Mouse (Mus musculus) hindbrain, embryonic 12.5 days (tissue): Measurements from ENCODE around the gene Ung. TPM values are rescaled to one million over a fixed set of nuclear protein-coding genes. Genes with fewer than 3 reads are reported as not detected.

ENCODE experiments used
- ATAC-seq: fragments of 200-750 bp; cut with Nextera tagmentation; 2 replicates; pipeline ENCODE4 v1.8.0; 2017; ENCODE audit warnings: moderate TSS enrichment; ENCODE audit not compliant: low FRiP score
- H3K27ac ChIP-seq: fragments of 300-500 bp; sonication (generic); 2 replicates; pipeline ENCODE4 v1.5.1; 2016; ENCODE audit warnings: mild to moderate bottlenecking
- H3K27me3 ChIP-seq: fragments of 300-500 bp; sonication (generic); 2 replicates; pipeline ENCODE4 v1.6.1; 2016; ENCODE audit warnings: mild to moderate bottlenecking
- H3K36me3 ChIP-seq: fragments of 300-500 bp; sonication (generic); 2 replicates; pipeline ENCODE4 v1.6.1; 2016; ENCODE audit warnings: mild to moderate bottlenecking
- H3K4me1 ChIP-seq: fragments of 300-500 bp; sonication (generic); 2 replicates; pipeline ENCODE4 v1.6.1; 2016
- H3K4me2 ChIP-seq: fragments of 300-500 bp; sonication (generic); replicated peaks from 2 replicates; pipeline ENCODE4 v1.6.1; 2016; ENCODE audit warnings: mild to moderate bottlenecking
- H3K4me3 ChIP-seq: fragments of 300-500 bp; sonication (generic); 2 replicates; pipeline ENCODE4 v1.5.1; 2016; ENCODE audit warnings: mild to moderate bottlenecking
- H3K9ac ChIP-seq: fragments of 300-500 bp; sonication (generic); 2 replicates; pipeline ENCODE4 v1.6.1; 2016; ENCODE audit warnings: mild to moderate bottlenecking, moderate library complexity
- H3K9me3 ChIP-seq: fragments of 300-500 bp; sonication (generic); replicated peaks from 2 replicates; pipeline ENCODE4 v1.6.1; 2016; ENCODE audit warnings: mild to moderate bottlenecking
- WGBS: fragments of 180-500 bp; shearing (Covaris S2); methylation state at CpG from one replicate; pipeline ENCODE4 v1.1.7; 2016; 5-methylcytosine and 5-hydroxymethylcytosine counted together
- polyA plus RNA-seq: library from polyadenylated mRNA; unstranded; fragments of >200 nt; fragmentation: Nextera tagmentation; extraction: Ambion mirVana; gene quantifications from 2 replicates; pipeline ENCODE4 v1.2.1, GENCODE M21; 2016

Ung gene
- polyA plus RNA-seq, 1 experiment from 2014 or later: 26.2 TPM

DNA sequence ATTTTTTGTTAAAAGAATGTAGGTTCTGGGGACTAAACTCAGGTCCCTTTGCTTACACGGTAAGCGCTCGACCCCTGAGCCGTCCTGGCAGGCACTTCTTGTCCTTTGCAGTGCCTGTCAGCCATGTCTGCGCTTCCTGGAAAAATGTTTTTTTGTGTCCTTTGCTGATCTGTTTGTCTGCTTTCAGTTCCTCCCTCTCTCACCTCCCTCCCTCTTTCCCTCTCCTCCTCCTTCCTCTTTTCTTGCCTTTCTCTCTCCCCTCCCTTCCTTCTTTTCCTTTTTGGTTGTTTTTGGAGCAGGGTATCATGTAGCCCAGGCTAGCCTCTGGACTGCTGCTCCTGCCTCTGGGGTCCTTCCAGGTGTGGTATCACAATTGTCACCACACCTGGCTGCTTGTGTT is 15.2 kb upstream of the Ung start:
- no peak overlapping the region for H3K27ac ChIP-seq
- no peak overlapping the region for H3K4me2 ChIP-seq
- no peak overlapping the region for H3K9ac ChIP-seq
- H3K4me1 ChIP-seq: no peaks in the 10 kb centered on the region
- WGBS: 88% methylated on average over 5 of the region's 5 CpGs
- H3K27me3 ChIP-seq: no peaks in the 10 kb centered on the region
- H3K4me3 ChIP-seq: no peak overlapping the region
- ATAC-seq: no peak
- H3K36me3 ChIP-seq: peaks cover 97% of the 10 kb centered on the region
- no peaks in the 10 kb centered on the region for H3K9me3 ChIP-seq

DNA sequence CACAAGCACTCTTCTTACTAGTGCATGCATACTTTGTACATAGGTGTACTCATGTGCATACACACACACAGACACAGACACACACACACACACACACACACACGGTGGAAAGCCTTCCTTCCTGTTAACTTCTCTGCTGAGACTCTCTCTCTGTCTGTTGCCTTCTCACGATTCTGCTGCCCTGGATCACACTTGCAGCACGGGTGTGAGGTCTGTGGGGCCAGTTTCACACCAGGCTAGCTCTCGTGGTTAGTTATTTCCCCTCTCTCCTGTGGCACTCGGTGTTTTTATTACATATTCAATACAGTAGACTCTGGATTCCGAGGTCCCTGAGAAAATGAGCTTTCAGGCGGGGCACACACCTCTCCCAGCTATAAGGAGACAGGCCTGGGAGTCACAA is 13.6 kb upstream of the Ung start:
- Histone ChIP-seq H3K4me1 (no peaks in the 10 kb centered on the region), H3K9me3 (no peaks in the 10 kb centered on the region), H3K36me3 (peaks cover 98% of the 10 kb centered on the region), H3K9ac (no peak overlapping the region), H3K27me3 (no peaks in the 10 kb centered on the region), H3K4me3 (no peak overlapping the region), H3K4me2 (no peak overlapping the region), H3K27ac (no peak overlapping the region)
- WGBS: 87% methylated on average over 7 of the region's 7 CpGs
- no peak for ATAC-seq

DNA sequence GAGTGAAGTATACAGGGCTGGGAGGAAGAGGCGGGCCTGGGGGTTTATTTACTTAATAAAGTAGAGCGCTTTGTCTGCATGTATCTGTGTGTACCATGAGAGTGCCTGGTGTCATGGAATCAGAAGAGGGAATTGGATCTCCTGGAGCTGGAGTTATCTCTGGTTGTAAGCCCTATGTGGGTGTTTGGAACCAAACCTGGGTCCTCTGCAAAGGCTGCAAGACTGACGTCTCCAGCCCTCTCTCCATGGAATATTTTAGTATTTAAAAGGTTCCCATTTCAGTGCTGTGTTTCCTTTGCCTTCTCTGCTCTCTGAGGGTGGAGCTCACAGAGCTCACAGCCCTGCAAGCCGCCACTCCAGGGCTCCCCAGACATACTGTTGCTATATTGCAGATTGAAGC is 10.4 kb upstream of the Ung start:
- ATAC-seq: no peak
- no peaks in the 10 kb centered on the region for H3K4me1 ChIP-seq
- H3K27me3 ChIP-seq: no peaks in the 10 kb centered on the region
- H3K36me3 ChIP-seq: peaks cover 98% of the 10 kb centered on the region
- 89% methylated on average over 4 of the region's 4 CpGs for WGBS
- no peak overlapping the region for H3K9ac ChIP-seq
- H3K4me2 ChIP-seq: no peak overlapping the region
- H3K9me3 ChIP-seq: no peaks in the 10 kb centered on the region
- H3K27ac ChIP-seq: no peak overlapping the region
- H3K4me3 ChIP-seq: no peak overlapping the region

DNA sequence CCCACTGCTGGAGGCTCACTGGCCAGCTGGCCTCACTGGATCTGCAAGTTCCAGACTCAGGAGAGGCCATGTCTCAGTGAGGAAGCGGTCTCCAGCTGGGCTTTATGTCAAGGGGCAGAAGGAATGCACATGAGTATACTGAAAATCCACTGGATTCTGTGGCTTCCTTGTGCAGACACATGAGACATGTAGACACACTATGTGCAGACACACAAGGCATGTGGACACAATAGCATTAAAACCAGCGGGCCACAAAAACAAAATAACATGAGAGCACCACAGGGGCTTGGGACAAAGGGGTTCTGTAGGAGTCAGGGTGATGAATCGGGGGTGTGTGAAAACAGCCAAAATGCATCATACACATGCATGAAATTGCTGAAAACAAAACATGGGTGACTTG is 4.2 kb upstream of the Ung start:
- Histone ChIP-seq H3K9ac (no peak overlapping the region), H3K27ac (no peak overlapping the region), H3K4me2 (no peak overlapping the region), H3K4me1 (peaks cover 2% of the 10 kb centered on the region; the same call in 1 of the 2 replicates), H3K4me3 (no peak overlapping the region), H3K27me3 (no peaks in the 10 kb centered on the region), H3K36me3 (peaks cover 48% of the 10 kb centered on the region), H3K9me3 (no peaks in the 10 kb centered on the region)
- 92% methylated on average over 3 of the region's 3 CpGs for WGBS
- no peak for ATAC-seq

GRCm38 (mm10) chr5:114126499-114127244 is 3.5 kb upstream of the Ung start:
- H3K9ac ChIP-seq: no peak overlapping the region; the same call in 1 of the 2 replicates
- H3K4me1 ChIP-seq: peaks cover 8% of the 10 kb centered on the region
- no peaks in the 10 kb centered on the region for H3K27me3 ChIP-seq
- peaks cover 42% of the 10 kb centered on the region for H3K36me3 ChIP-seq
- H3K9me3 ChIP-seq: no peaks in the 10 kb centered on the region
- 84% methylated on average over 7 of the region's 7 CpGs for WGBS
- no peak for ATAC-seq
- peak overlapping the region; percentile 76; the same call in 1 of the 2 replicates for H3K27ac ChIP-seq
- H3K4me2 ChIP-seq: peak overlapping the region; percentile 90
- 0 out of 2 replicates have a peak overlapping the region, but pooled peaks have one; percentile 59 for H3K4me3 ChIP-seq

DNA sequence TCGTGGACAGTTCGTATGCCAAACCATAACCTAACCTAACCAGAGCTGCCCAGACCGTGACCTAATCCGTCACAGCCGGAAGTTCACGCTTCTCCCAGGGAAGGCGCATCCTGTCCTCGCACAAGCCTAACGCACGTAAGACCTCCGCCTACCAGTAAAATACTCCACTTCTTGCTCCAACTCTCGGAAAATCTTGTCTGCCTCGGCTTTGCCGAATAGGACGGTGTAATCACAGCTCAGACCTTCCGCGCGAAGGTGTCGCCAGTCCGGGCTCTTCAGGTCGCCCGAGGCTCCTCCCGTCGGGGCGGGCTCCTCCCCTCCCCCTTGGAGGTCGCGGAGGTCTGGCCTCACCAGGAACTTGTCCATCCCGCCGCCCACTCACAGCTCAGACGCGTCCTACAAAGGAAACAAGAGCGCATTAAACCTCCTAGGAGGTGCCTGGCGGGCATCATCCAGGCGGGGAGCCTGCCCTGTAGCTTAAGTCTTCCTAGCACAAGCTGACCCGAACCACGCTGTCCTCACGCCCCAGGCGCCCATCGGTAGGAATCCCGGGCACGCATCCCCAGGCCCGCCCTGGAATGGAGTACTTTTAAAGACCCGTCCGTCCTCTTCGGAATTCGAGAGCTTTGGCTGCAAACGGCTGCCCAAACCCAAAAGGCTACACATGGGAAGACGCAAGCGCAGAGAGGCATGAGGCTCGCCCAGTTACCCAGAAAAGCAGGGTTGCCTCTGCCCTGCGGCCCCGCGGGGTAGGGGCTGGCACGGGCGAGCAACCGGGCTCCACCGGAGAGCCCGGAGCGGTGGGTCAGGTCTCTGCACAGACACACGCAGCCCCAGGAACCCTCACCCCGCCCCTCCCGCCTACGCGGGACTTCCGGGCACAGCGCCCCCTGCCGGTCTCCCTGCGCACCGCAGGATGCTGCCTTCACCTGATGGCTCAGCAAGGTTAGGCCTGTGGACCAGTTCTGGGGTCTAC is 2.5 kb upstream of the Ung start, which contains the start of gene Alkbh2:
Gene Alkbh2 (minus strand): TSS at position 845 of the 976 bp plus-strand sequence.
- H3K4me2 ChIP-seq: peak within 1 kb of the TSS; percentile 90
- peak within 1 kb of the TSS; percentile 59 for H3K4me3 ChIP-seq
- 1% methylated on average over 69 of the region's 69 CpGs for WGBS
- H3K9me3 ChIP-seq: no peaks in the 10 kb centered on the region
- peak within 1 kb of the TSS; percentile 76 for H3K27ac ChIP-seq
- peak; percentile 38 for ATAC-seq
- peak within 1 kb of the TSS; percentile 75 for H3K9ac ChIP-seq
- H3K27me3 ChIP-seq: no peaks in the 10 kb centered on the region
- peaks cover 17% of the 10 kb centered on the region for H3K4me1 ChIP-seq
- H3K36me3 ChIP-seq: peaks cover 32% of the 10 kb centered on the region

DNA sequence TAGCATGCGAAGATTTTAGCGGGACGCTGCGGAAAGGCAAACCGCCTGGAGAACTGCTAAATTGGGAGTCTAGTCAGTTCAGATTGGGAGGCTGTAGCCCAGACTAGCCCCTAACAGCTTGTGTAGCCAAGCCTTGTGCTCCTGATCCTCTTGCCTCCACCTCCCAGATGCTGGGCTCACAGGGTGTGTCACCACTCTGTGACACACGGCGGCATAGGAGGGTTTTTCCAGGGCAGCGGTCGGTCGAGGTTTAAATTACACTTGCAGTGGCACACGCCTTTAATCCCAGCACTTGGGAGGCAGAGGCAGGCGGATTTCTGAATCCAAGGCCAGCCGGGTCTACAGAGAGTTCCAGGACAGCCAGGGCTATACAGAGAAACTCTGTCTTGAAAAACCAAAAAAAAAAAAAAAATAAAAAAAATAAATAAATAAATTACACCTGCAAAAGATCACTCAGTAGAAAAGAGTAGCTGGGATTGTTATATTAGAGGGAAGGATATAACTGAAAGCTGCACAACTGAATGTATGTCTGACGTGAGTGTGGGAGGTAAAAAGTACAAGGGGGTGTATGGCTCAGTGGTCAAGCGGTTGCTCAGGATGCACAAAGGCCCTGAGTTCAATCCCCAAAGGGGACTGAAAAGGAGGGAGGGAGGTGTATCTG is 506 bp upstream of the Ung start:
- H3K9me3 ChIP-seq: no peaks in the 10 kb centered on the region
- H3K36me3 ChIP-seq: peaks cover 11% of the 10 kb centered on the region; the same call in 1 of the 2 replicates
- WGBS: 81% methylated on average over 15 of the region's 15 CpGs
- no peak overlapping the region for H3K27ac ChIP-seq
- H3K9ac ChIP-seq: no peak overlapping the region
- H3K4me3 ChIP-seq: peak overlapping the region; percentile 77
- H3K27me3 ChIP-seq: no peaks in the 10 kb centered on the region
- no peak for ATAC-seq
- H3K4me2 ChIP-seq: peak overlapping the region; percentile 97
- peaks cover 19% of the 10 kb centered on the region for H3K4me1 ChIP-seq

- Histone ChIP-seq H3K4me1 (peaks cover 19% of the 10 kb centered on the region), H3K27me3 (no peaks in the 10 kb centered on the region), H3K4me2 (peak overlapping the region; percentile 97), H3K9ac (peak overlapping the region; percentile 62), H3K4me3 (peak overlapping the region; percentile 77), H3K9me3 (no peaks in the 10 kb centered on the region), H3K36me3 (0 out of 2 replicates have a peak, but pooled peaks cover 2% of the 10 kb centered on the region), H3K27ac (peak overlapping the region; percentile 35; the same call in 1 of the 2 replicates)
- peak; percentile 99 for ATAC-seq
- under 1% methylated on average over 87 of the region's 87 CpGs for WGBS
These were observed 723 bp downstream of the Ung start for GRCm38 (mm10) chr5:114130698-114131520.

DNA sequence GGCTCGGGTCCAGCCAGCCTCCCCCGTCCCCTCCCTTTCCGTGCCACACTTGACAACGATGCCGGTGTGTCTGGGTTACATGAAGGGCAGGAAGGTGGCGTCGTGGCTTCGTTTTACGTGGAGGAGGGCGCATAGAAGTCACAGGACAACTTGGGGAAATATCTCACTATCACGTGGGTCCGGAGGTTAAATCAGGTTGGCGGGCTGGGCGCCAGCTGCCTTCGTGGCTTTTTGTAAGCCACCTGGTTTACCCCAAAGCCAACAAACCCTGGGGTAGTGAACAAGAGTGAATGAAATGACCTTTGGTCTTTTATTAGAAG is 1.3 kb downstream of the Ung start:
- H3K9me3 ChIP-seq: no peaks in the 10 kb centered on the region
- 0 out of 2 replicates have a peak, but pooled peaks cover 2% of the 10 kb centered on the region for H3K36me3 ChIP-seq
- H3K4me3 ChIP-seq: peak overlapping the region; percentile 77
- under 1% methylated on average over 15 of the region's 15 CpGs for WGBS
- peak overlapping the region; percentile 97 for H3K4me2 ChIP-seq
- no peaks in the 10 kb centered on the region for H3K27me3 ChIP-seq
- peak overlapping the region; percentile 62 for H3K9ac ChIP-seq
- peaks cover 19% of the 10 kb centered on the region for H3K4me1 ChIP-seq
- no peak for ATAC-seq
- H3K27ac ChIP-seq: peak overlapping the region; percentile 35; the same call in 1 of the 2 replicates

DNA sequence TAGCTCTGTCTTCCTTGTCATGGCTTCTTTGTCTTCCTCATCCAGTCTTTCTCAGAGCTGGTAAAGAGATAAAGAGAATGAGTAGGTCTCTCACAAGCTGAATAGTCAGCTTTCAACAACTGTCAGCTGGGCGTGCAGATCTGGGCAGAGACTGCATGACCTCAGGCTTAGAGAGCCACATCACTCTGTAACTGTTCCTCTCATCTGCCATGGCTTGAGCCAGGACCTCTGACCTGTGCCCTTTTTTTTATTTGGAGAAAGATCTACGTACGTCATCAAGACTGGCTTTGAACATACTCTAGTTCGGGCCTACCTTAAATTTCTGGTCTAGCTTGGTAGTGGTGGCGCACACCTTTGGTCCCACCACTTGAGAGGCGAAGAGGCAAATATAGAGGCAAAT is 2.7 kb downstream of the Ung start:
- Histone ChIP-seq H3K27ac (no peak overlapping the region), H3K36me3 (0 out of 2 replicates have a peak, but pooled peaks cover 2% of the 10 kb centered on the region), H3K4me3 (no peak overlapping the region), H3K9me3 (no peaks in the 10 kb centered on the region), H3K9ac (0 out of 2 replicates have a peak overlapping the region, but pooled peaks have one; percentile 4), H3K27me3 (no peaks in the 10 kb centered on the region), H3K4me1 (peaks cover 18% of the 10 kb centered on the region), H3K4me2 (no peak overlapping the region)
- no peak for ATAC-seq
- 76% methylated on average over 6 of the region's 6 CpGs for WGBS

GRCm38 (mm10) chr5:114134091-114134534 is 3.9 kb downstream of the Ung start:
- 67% methylated on average over 6 of the region's 6 CpGs for WGBS
- ATAC-seq: no peak
- Histone ChIP-seq H3K4me1 (peaks cover 30% of the 10 kb centered on the region), H3K27me3 (no peaks in the 10 kb centered on the region), H3K27ac (no peak overlapping the region), H3K9me3 (no peaks in the 10 kb centered on the region), H3K4me2 (no peak overlapping the region), H3K9ac (no peak overlapping the region), H3K4me3 (no peak overlapping the region), H3K36me3 (0 out of 2 replicates have a peak, but pooled peaks cover 2% of the 10 kb centered on the region)
